In genomic region chr11:121652547-121653305, GRCm38 (mm10) we compare ENCODE assay signal across 8 mouse cellular contexts. TPM values are rescaled to one million over a fixed set of nuclear protein-coding genes. Genes with fewer than 3 reads are reported as not detected.
DNase-seq lines count a peak whose midpoint lies in the region; ATAC-seq and TF ChIP-seq lines count a peak whose summit lies in the region.

No protein-coding gene starts in this region.

- H3K27ac ChIP-seq in limb, embryonic 11.5 days (replicated peaks; ENCODE audit: low read depth, low read length), result no peak overlapping the region

- TF ChIP-seq CTCF in Patski (IDR thresholded peaks at IDR 0.05), result peak; percentile 78

- in situ Hi-C loops in Patski (cut with MboI; ENCODE audit: low pct_unique_long_range_greater_than_20kb), result no loop called here

- no peak for ATAC-seq in Patski
- no peak for ATAC-seq in limb, embryonic 11.5 days (ENCODE audit: insufficient number of reproducible peaks, low FRiP score, low TSS enrichment, low read depth)

- H3K4me2 ChIP-seq in limb, embryonic 11.5 days (ENCODE audit: low read depth, severe bottlenecking), result no peak overlapping the region

- no peaks in the 10 kb centered on the region for H3K9me3 ChIP-seq in limb, embryonic 11.5 days (ENCODE audit: control insufficient read depth, low read length)

- H3K4me3 ChIP-seq in limb, embryonic 11.5 days (ENCODE audit: low read depth, low read length), result no peak overlapping the region

- no peaks in the 10 kb centered on the region for H3K36me3 ChIP-seq in limb, embryonic 11.5 days (ENCODE audit: control insufficient read depth, insufficient read depth, low read length)

- intact Hi-C loops in heart, postnatal 14 days (cut with DNase I), result loop anchor here (1.0 to 5.0 kb wide), 2 partner anchors 50 to 156 kb away; partner anchors contain the start of gene Metrnl

- no peaks in the 10 kb centered on the region for H3K27me3 ChIP-seq in Patski
- H3K27me3 ChIP-seq in limb, embryonic 11.5 days (ENCODE audit: control insufficient read depth, insufficient read depth, low read length), result no peaks in the 10 kb centered on the region

- POLR2A ChIA-PET in Patski (lab: Charles Lee), result no interaction called here

- 63% methylated on average over 10 of the region's 10 CpGs for WGBS in limb, embryonic 11.5 days

- H3K4me1 ChIP-seq in limb, embryonic 11.5 days (ENCODE audit: control insufficient read depth, insufficient read depth, low read length), result no peaks in the 10 kb centered on the region

- peak; percentile 40 for DNase-seq in left cerebral cortex, adult 11 months (ENCODE audit: low spot score)
- DNase-seq in left cerebral cortex, adult 8-10 months (ENCODE audit: low spot score in 2 of 2), result no peak
- no peak for DNase-seq in Patski (ENCODE audit: low read depth, low spot score)
- DNase-seq in cerebellum, postnatal 14 days, result peak; percentile 65 to 89
- DNase-seq in heart, postnatal 14 days, result peak; percentile 62 to 82
- DNase-seq in limb, embryonic 11.5 days (ENCODE audit: low spot score), result peak; percentile 71
- peak; percentile 63 for DNase-seq in retina, embryonic 14.5 days (ENCODE audit: low spot score)
- peak; percentile 91 for DNase-seq in thymus, postnatal 4 days

- H3K9ac ChIP-seq in limb, embryonic 11.5 days (ENCODE audit: low read length), result no peak overlapping the region

- CTCF ChIA-PET in Patski (lab: Charles Lee), result no interaction called here

RNA-seq across cellular contexts. Expression of gene B3gntl1, which starts 20.2 kb away (rescaled TPM):
- 1 to 10 TPM; 6.5 to 8.0 (median 7.0) TPM for total RNA-seq in left cerebral cortex, adult 8-10 months (2022)
- polyA plus RNA-seq in Patski (2021), result 9.4 TPM
- total RNA-seq in heart, postnatal 14 days (2021), result 1 to 10 TPM; 3.6 to 4.7 TPM
- polyA plus RNA-seq in limb, embryonic 11.5 days (2014; fragmentation: Nextera tagmentation; extraction: Ambion mirVana), result 6.8 and 8.4 TPM in 2 replicates

RNA-seq across cellular contexts. Expression of gene Metrnl, which starts 48.6 kb away (rescaled TPM):
- 10 to 100 TPM; 11.9 to 13.1 (median 12.9) TPM for total RNA-seq in left cerebral cortex, adult 8-10 months (2022)
- 89.5 TPM for polyA plus RNA-seq in Patski (2021)
- total RNA-seq in heart, postnatal 14 days (2021), result 10 to 100 TPM; 20.4 to 22.7 TPM
- 4.3 and 5.5 TPM in 2 replicates for polyA plus RNA-seq in limb, embryonic 11.5 days (2014; fragmentation: Nextera tagmentation; extraction: Ambion mirVana)

Comparison
In these comparisons a context has a peak if more than half of its experiments do, and no peak if none do; other contexts are left out.
1. DNase-seq: peak in left cerebral cortex, adult 11 months (single experiment), cerebellum, postnatal 14 days (2 of 2), heart, postnatal 14 days (2 of 2), limb, embryonic 11.5 days (single experiment), retina, embryonic 14.5 days (single experiment) and thymus, postnatal 4 days (single experiment); none in left cerebral cortex, adult 8-10 months (0 of 2) and Patski (single experiment).